In genomic region chr9:37528225-37528970, GRCm38 (mm10) we compare ENCODE assay signal across 8 mouse cellular contexts. TPM values are rescaled to one million over a fixed set of nuclear protein-coding genes. Genes with fewer than 3 reads are reported as not detected.
A peak's percentile ranks its signal among the peaks of the same experiment; 100 is the strongest.
DNase-seq lines count a peak whose midpoint lies in the region; ATAC-seq lines count a peak whose summit lies in the region.

No protein-coding gene starts in this region.

- 32% methylated on average over 9 of the region's 9 CpGs for WGBS in heart, embryonic 15.5 days
- WGBS in midbrain, embryonic 15.5 days, result 22% methylated on average over 9 of the region's 9 CpGs

- no peaks in the 10 kb centered on the region; the same call in 1 of the 2 replicates for H3K36me3 ChIP-seq in heart, embryonic 15.5 days
- no peaks in the 10 kb centered on the region; the same call in none of the 2 replicates for H3K36me3 ChIP-seq in midbrain, embryonic 15.5 days (replicated peaks)

- H3K27me3 ChIP-seq in heart, embryonic 15.5 days, result peaks cover 22% of the 10 kb centered on the region; the same call in 1 of the 2 replicates
- peaks cover 47% of the 10 kb centered on the region for H3K27me3 ChIP-seq in midbrain, embryonic 15.5 days (replicated peaks)

- H3K4me2 ChIP-seq in heart, embryonic 15.5 days, result peak overlapping the region; percentile 85
- H3K4me2 ChIP-seq in midbrain, embryonic 15.5 days, result no peak overlapping the region

- peak overlapping the region; percentile 50 for H3K4me3 ChIP-seq in heart, embryonic 15.5 days
- peak overlapping the region; percentile 4; the same call in 1 of the 2 replicates for H3K4me3 ChIP-seq in midbrain, embryonic 15.5 days

- H3K27ac ChIP-seq in heart, embryonic 15.5 days, result peak overlapping the region; percentile 84
- no peak overlapping the region for H3K27ac ChIP-seq in midbrain, embryonic 15.5 days

- H3K4me1 ChIP-seq in heart, embryonic 15.5 days (replicated peaks), result peaks cover 34% of the 10 kb centered on the region
- peaks cover 23% of the 10 kb centered on the region for H3K4me1 ChIP-seq in midbrain, embryonic 15.5 days

- peak; percentile 45 for DNase-seq in adrenal gland, postnatal 14 days
- DNase-seq in adrenal gland, postnatal 4 days (ENCODE audit: low spot score in 2 of 2), result no peak
- DNase-seq in kidney, postnatal 36 days, result peak; percentile 31 to 71
- no peak for DNase-seq in thymus, postnatal 0 days (ENCODE audit: low spot score)
- DNase-seq in right cerebral cortex, postnatal 10 days (ENCODE audit: low spot score in 2 of 2), result no peak
- DNase-seq in cerebellum, postnatal 36 days, result no peak

- ATAC-seq in heart, embryonic 15.5 days (replicated peaks; ENCODE audit: insufficient number of reproducible peaks, insufficient read depth, low FRiP score, low read depth), result no peak
- no peak for ATAC-seq in midbrain, embryonic 15.5 days (replicated peaks)

- no peaks in the 10 kb centered on the region for H3K9me3 ChIP-seq in heart, embryonic 15.5 days (replicated peaks)
- H3K9me3 ChIP-seq in midbrain, embryonic 15.5 days, result no peaks in the 10 kb centered on the region

- H3K9ac ChIP-seq in heart, embryonic 15.5 days, result peak overlapping the region; percentile 40; the same call in 1 of the 2 replicates
- no peak overlapping the region for H3K9ac ChIP-seq in midbrain, embryonic 15.5 days

RNA-seq across cellular contexts. Expression of gene Esam, which starts 0.5 kb away (rescaled TPM):
- 64.0 and 81.0 TPM in 2 replicates for total RNA-seq in adrenal gland, postnatal 14 days (2021)
- total RNA-seq in adrenal gland, postnatal 4 days (2021), result 10 to 100 TPM; 51.7 to 55.5 TPM
- 76.9 and 89.3 TPM in 2 replicates for polyA plus RNA-seq in heart, embryonic 15.5 days (2015; fragmentation: Nextera tagmentation; extraction: Ambion mirVana)
- polyA plus RNA-seq in midbrain, embryonic 15.5 days (2015; fragmentation: Nextera tagmentation; extraction: Ambion mirVana), result 47.0 and 49.1 TPM in 2 replicates
- polyA plus RNA-seq in thymus, postnatal 0 days (2015; fragmentation: Nextera tagmentation; extraction: Ambion mirVana), result 17.2 and 18.1 TPM in 2 replicates

RNA-seq across cellular contexts. Expression of gene Vsig2, which starts 10.7 kb away (rescaled TPM):
- 5.2 and 9.1 TPM in 2 replicates for total RNA-seq in adrenal gland, postnatal 14 days (2021)
- 1 to 10 TPM; 5.8 to 7.3 TPM for total RNA-seq in adrenal gland, postnatal 4 days (2021)
- 2.3 and 2.5 TPM in 2 replicates for polyA plus RNA-seq in heart, embryonic 15.5 days (2015; fragmentation: Nextera tagmentation; extraction: Ambion mirVana)
- polyA plus RNA-seq in midbrain, embryonic 15.5 days (2015; fragmentation: Nextera tagmentation; extraction: Ambion mirVana), result 0.46 and 0.59 TPM in 2 replicates
- 0.95 and 1.1 TPM in 2 replicates for polyA plus RNA-seq in thymus, postnatal 0 days (2015; fragmentation: Nextera tagmentation; extraction: Ambion mirVana)

RNA-seq across cellular contexts. Expression of gene Nrgn, which starts 24.3 kb away (rescaled TPM):
- 3.6 and 4.8 TPM in 2 replicates for total RNA-seq in adrenal gland, postnatal 14 days (2021)
- 1 to 10 TPM; 4.1 to 6.7 TPM for total RNA-seq in adrenal gland, postnatal 4 days (2021)
- polyA plus RNA-seq in heart, embryonic 15.5 days (2015; fragmentation: Nextera tagmentation; extraction: Ambion mirVana), result 5.9 and 6.3 TPM in 2 replicates
- 5.8 and 6.7 TPM in 2 replicates for polyA plus RNA-seq in midbrain, embryonic 15.5 days (2015; fragmentation: Nextera tagmentation; extraction: Ambion mirVana)
- 6.8 and 8.4 TPM in 2 replicates for polyA plus RNA-seq in thymus, postnatal 0 days (2015; fragmentation: Nextera tagmentation; extraction: Ambion mirVana)

RNA-seq across cellular contexts. Expression of gene Siae, which starts 27.1 kb away (rescaled TPM):
- 12.4 and 14.7 TPM in 2 replicates for total RNA-seq in adrenal gland, postnatal 14 days (2021)
- 10 to 100 TPM; 17.4 to 18.4 TPM for total RNA-seq in adrenal gland, postnatal 4 days (2021)
- polyA plus RNA-seq in heart, embryonic 15.5 days (2015; fragmentation: Nextera tagmentation; extraction: Ambion mirVana), result 9.0 and 10.2 TPM in 2 replicates
- 11.5 and 12.0 TPM in 2 replicates for polyA plus RNA-seq in midbrain, embryonic 15.5 days (2015; fragmentation: Nextera tagmentation; extraction: Ambion mirVana)
- polyA plus RNA-seq in thymus, postnatal 0 days (2015; fragmentation: Nextera tagmentation; extraction: Ambion mirVana), result 10.7 and 11.2 TPM in 2 replicates

RNA-seq across cellular contexts. Expression of gene Msantd2, which starts 39.3 kb away (rescaled TPM):
- 21.9 and 22.5 TPM in 2 replicates for total RNA-seq in adrenal gland, postnatal 14 days (2021)
- total RNA-seq in adrenal gland, postnatal 4 days (2021), result 10 to 100 TPM; 31.3 to 33.2 TPM
- polyA plus RNA-seq in heart, embryonic 15.5 days (2015; fragmentation: Nextera tagmentation; extraction: Ambion mirVana), result 9.5 and 14.8 TPM in 2 replicates
- 31.9 and 33.8 TPM in 2 replicates for polyA plus RNA-seq in midbrain, embryonic 15.5 days (2015; fragmentation: Nextera tagmentation; extraction: Ambion mirVana)
- 15.5 and 16.7 TPM in 2 replicates for polyA plus RNA-seq in thymus, postnatal 0 days (2015; fragmentation: Nextera tagmentation; extraction: Ambion mirVana)

Comparison
In these comparisons a context has a peak if more than half of its experiments do, and no peak if none do; other contexts are left out.
1. DNase-seq: peak in adrenal gland, postnatal 14 days (single experiment) and kidney, postnatal 36 days (2 of 2); none in adrenal gland, postnatal 4 days (0 of 2), thymus, postnatal 0 days (single experiment), right cerebral cortex, postnatal 10 days (0 of 2) and cerebellum, postnatal 36 days (0 of 2).